Comparison of ENCODE assay signal across 24 mouse cellular contexts in the genomic region with DNA sequence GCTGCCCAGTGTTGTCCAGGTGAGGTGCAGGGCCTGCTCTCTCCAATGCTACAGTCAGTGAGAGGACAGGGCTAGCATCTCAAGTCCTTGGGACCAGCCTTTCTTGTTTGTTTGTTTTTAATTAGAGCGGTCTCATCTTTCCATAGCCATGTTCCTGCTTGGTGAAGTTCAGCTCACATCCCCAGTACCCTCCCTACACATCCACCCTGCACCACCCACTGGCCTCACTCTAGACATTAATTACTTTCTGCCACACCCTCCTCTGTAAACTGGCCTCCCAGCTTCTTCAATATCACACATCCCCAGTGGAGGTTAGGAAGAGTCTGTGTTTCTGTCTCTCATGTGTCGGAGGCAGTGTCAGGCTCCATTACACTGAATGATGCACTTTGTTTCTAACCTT. TPM values are rescaled to one million over a fixed set of nuclear protein-coding genes. Genes with fewer than 3 reads are reported as not detected.
"Had no signal": no experiment of that assay in that cellular context is flagged by ENCODE, and none has a peak within 500 bp of the region (broad histone marks: within the 10 kb centered on the region; RNA-seq: fewer than 3 reads in every experiment).

No protein-coding gene starts in this region.

- H3K4me1 ChIP-seq: midbrain, embryonic 10.5 days; midbrain, embryonic 12.5 days; neural tube, embryonic 13.5 days; neural tube, embryonic 15.5 days had no signal

- H3K4me2 ChIP-seq: lung, embryonic 14.5 days; midbrain, embryonic 12.5 days; neural tube, embryonic 13.5 days; neural tube, embryonic 15.5 days had no signal

- H3K27ac ChIP-seq: midbrain, embryonic 10.5 days; midbrain, embryonic 12.5 days; neural tube, embryonic 13.5 days; neural tube, embryonic 15.5 days had no signal

- ATAC-seq: midbrain, embryonic 16.5 days had no signal

- H3K36me3 ChIP-seq: midbrain, embryonic 10.5 days; midbrain, embryonic 12.5 days; neural tube, embryonic 13.5 days; neural tube, embryonic 15.5 days had no signal

- H3K9me3 ChIP-seq: midbrain, embryonic 10.5 days; midbrain, embryonic 12.5 days; neural tube, embryonic 13.5 days; neural tube, embryonic 15.5 days had no signal

- H3K9ac ChIP-seq: lung, embryonic 14.5 days; midbrain, embryonic 12.5 days; neural tube, embryonic 13.5 days; neural tube, embryonic 15.5 days had no signal

- H3K4me3 ChIP-seq: midbrain, embryonic 10.5 days; midbrain, embryonic 12.5 days; myocyte; neural tube, embryonic 13.5 days; neural tube, embryonic 15.5 days had no signal

- DNase-seq: lung, adult 18-20 months; lung, embryonic 14.5 days; lung, postnatal 10 days; lung, postnatal 4 days; midbrain, embryonic 14.5 days; retina, postnatal 1 day; right cerebral cortex, adult 18-20 months; right cerebral cortex, postnatal 25 days; right cerebral cortex, postnatal 4 days; spleen, adult 18-20 months; thymus, adult 18-20 months; thymus, postnatal 14 days; thymus, postnatal 36 days had no signal

- H3K27me3 ChIP-seq: neural tube, embryonic 13.5 days; neural tube, embryonic 15.5 days had no signal

RNA-seq across cellular contexts. Expression of a gene that starts 6.0 kb away (rescaled TPM):
- polyA plus RNA-seq: midbrain, embryonic 10.5 days; midbrain, embryonic 12.5 days; midbrain, embryonic 14.5 days; midbrain, embryonic 16.5 days; myocyte; neural tube, embryonic 11.5 days had no signal

RNA-seq across cellular contexts. Expression of a gene that starts 22.7 kb away (rescaled TPM):
- polyA plus RNA-seq: midbrain, embryonic 10.5 days; midbrain, embryonic 12.5 days; midbrain, embryonic 14.5 days; midbrain, embryonic 16.5 days; myocyte; neural tube, embryonic 11.5 days; neural tube, embryonic 13.5 days; neural tube, embryonic 15.5 days; small intestine, adult 2 months; stomach, embryonic 14.5 days; stomach, embryonic 16.5 days had no signal

RNA-seq across cellular contexts. Expression of a gene that starts 34.8 kb away (rescaled TPM):
- polyA plus RNA-seq: midbrain, embryonic 10.5 days; midbrain, embryonic 12.5 days; midbrain, embryonic 14.5 days; midbrain, embryonic 16.5 days; myocyte; neural tube, embryonic 11.5 days; neural tube, embryonic 13.5 days; neural tube, embryonic 15.5 days; thymus, postnatal 0 days had no signal
